Mouse (Mus musculus) 416B (cell line): Measurements from ENCODE around the gene Psmd2.
A peak's percentile ranks its signal among the peaks of the same experiment; 100 is the strongest.

Experiments used
- DNase-seq: peaks from one replicate; pipeline ENCODE4 v3.0.0; 2011; ENCODE audit warnings: low read depth

Psmd2 gene

DNA sequence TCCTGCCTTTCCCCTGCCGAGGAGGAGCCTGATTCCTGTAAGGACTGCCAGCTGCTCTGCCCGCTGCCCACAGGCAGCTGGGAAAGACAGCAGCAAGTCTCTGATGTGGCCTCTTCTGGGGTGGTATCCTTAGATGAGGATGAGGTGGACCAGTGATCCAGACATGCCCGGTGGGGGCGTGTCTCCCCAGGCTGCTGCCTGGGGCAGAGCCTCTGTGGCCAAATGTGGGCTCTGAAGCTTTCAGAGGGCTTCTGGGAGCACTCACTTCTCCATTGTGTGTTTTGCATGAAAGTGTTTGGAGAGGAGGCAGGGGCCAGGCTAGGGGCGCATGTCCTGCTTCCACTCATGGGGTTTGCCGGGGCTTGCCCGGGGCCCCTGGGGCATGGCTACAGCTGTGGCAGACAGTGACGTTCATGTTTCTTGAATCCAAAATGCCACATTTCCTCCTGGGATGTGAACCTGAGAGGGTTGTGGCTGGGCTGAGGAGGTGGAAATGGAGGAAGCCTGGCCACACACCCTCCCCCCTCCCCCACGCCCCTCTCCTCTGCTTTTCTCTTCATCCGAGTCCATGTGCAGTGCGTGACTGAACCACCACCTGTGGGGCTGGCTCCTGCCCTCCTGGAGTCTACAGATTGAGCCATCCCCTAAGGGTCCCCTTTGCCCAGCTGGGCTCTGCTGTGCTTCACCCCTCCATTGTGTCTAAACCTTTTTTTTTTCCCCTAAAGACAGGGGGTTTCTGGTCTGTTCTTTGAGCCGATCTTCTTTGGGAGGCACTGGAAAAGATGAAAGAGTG lies 50.5 kb downstream of the Psmd2 start:
- DNase-seq: no peak

DNA sequence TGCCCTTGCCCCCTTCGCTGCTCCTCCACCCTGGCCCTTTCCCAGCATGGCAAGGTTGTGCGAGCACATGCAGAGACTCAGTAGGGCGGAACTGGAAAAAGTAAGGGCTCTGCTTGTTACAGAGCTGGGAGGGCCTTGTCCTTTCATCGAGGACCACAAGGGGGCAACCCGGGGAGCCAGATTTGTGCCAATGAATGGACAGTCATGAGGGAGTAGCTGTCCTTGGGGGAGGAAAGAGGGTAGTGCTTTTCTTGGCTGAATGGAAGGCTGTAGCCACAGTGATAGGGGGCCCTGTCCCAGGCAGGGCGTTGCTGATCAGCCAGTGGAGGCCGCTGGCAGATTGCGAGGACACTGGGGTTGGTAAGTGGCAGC lies 51.1 kb downstream of the Psmd2 start:
- peak; percentile 74 for DNase-seq

DNA sequence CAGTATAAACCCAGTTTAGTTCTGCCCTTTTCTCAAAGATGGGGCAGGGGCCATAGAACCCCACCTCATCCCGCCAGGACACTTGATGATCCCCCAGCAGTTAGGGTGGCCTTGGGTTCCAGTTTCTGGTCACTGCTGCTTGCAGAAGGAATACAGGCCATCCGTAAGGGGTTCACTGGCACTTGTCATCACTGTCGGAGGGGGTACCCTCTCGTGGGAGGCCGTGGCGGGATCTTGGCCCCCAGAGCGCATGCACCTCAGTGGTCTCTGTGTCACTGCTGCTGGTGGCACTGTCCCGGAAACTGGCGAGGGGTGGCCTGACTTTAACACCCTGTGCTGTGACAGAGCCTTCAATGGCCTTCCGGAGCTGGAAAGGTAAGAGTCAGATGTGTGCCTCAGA lies 51.6 kb downstream of the Psmd2 start:
- no peak for DNase-seq

DNA sequence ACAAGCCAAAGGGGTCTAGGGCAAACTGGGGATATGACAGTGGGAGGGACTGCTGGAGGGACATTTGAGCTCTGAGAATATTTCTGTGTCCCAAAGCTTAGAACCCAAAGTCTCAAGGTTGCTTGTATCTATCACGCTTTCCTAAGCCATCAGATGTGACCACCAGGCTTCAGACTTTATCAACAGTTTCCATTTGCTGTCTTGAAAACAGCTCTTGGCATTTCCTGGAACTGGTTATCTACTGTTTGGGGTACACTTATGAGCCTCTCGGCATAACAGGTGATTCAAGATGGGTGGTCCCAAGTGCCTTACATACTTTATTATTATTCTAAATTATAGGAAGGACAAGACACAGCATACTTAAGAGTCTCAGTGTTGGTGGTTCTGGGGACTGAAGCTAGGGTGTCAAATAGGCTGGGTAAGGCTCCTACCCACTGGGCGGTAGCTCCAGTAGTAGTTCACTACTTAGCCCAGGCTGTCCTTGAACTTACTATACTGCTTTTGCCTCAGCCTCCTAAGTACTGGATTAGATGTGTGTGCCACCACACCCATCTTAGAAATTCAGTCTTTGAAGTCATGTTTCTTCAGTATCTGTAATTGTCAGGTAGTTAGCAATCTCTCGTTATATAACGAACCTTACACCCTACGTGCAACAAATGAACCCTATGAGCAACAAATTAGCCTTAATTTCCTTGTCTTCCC lies 52.4 kb downstream of the Psmd2 start:
- DNase-seq: no peak

DNA sequence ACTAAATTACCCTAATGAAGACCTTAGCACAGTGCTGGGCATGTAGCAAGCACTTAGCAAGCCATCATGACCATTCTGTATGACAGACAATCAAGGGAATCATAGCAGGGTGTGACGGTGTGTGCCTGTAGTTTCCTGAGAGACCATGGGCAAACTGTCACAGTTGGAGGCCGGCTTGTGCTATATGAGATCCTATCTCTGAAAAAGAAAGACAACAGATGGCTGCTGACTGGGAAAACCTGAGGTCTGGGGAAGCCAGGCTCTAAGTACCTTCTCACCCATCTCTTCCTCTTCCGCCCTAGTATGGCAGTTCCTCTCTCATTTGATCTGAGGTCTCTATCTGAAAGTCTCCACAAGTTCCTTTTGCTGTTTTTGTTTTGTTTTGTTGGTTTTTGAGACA lies 54.3 kb downstream of the Psmd2 start:
- peak; percentile 32 for DNase-seq

DNA sequence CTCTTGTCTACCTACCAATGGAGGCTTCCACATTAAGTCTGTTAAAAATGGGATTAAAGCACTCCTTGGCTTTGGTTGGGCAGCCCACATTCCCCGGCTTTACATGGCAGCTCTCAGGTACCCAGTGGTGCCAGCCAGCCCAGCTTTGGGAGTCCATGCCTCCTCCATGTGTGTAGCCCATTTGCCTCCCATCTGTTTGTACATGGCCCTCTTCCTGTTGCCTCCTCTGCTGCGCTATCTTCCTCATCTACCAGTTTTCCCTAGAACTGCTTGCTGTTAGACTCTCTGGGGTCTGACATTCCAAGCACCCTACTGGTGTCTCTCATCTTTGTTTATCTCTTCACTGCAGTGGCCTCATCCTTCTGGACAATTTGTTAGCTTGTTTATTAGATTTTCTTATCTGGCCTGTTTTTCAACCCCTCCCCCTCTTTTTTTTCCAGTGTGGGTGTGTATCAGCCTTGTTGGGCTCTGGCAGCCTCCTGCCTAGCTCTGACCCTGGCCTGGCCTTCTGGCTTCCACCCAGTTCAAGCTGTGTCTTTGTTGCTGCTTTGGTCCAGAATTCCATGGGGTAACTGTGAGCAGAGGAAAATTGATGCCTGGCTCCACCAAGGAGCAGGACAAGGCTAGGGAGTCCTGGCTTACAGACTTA lies 55.1 kb downstream of the Psmd2 start:
- DNase-seq: no peak

DNA sequence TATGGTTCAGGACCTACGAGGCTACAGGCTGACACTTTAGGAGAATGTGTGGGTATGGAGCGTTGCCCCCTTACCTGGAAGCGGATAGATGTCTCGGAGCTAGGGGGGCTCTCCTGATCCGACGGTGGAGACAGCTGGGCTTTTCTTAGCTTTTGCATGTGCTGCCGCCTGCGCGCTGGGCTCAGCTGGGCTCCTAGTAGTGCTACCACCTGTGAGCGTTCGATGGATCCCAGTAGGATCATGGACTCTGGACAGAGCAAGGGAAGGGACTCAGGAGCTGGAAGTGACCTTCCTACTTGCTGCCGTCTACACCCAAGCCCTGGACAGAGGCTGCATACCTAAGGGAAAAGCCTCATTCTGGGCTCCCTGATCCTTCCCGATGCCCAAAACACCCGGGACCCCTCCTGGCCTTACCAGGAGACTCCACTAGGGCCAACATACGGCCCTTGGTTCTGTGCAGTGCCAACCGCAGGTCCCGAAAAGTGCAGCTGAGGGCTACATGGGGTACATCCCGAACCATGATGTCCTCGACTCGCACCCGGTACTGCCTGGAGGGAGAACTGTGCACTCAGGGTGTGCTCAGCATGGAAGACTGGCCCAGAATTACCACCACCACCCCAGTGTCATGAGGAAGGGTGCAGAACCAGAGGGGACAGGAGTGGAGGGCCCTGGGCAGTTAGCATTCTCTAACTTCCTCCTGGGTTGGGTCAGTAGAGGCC lies 56.9 kb downstream of the Psmd2 start:
- no peak for DNase-seq

DNA sequence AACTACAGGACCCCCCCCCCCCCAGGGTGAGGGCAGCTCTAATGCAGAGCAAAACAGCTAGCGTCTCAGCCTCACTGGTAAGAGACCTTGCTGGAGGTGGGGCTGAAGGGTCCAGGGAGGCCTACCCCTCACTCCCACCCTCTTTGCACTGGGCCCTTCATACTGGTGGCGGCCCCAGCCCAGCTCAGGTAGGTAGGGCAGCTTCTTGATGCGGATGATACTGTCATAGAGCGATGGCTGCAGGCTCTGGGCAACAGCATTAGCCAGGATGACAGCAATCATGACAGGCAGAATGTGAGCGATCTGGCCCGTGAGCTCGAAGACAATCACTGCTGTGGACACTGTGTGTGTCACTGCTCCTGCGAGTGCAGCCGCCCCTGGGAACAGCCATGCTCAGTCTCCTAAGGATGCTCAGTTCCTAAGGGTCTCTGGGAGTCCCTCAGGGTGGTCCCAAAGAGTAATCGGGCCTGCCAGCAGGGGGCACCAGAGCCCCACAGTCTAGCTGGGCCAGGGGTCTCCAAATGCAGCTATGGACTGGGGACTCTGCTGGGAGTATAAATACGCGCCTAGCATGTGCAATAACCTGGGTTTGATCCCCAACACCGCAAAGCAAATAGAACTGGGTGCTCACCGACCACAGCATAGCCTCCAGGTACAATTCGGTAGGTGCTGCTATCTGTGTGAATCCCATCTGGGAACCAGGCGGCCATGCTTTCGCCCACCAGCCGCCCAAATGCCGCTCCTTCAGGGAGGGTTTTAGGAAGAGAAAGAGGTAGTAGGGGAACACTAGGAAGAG lies 57.7 kb downstream of the Psmd2 start:
- no peak for DNase-seq

DNA sequence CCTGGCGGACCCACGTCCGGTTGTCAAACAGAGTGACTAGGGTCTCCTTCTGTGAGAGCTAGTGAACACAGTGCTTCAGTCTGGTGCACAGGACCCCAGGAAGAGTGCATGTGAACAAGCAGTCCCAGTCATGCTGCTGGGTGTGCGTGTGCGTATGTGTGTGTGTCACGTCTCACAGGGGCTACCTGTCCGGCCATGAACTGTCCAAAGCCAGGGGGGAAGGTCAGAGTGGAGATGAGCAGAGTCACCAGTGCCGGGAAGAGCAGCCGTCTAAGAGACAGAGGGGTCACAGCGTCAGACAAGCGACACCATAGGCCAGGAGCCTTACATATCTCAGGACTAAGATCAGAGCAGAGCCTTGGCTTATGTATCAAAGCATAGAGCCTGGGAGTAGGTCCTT lies 58.9 kb downstream of the Psmd2 start:
- no peak for DNase-seq

DNA sequence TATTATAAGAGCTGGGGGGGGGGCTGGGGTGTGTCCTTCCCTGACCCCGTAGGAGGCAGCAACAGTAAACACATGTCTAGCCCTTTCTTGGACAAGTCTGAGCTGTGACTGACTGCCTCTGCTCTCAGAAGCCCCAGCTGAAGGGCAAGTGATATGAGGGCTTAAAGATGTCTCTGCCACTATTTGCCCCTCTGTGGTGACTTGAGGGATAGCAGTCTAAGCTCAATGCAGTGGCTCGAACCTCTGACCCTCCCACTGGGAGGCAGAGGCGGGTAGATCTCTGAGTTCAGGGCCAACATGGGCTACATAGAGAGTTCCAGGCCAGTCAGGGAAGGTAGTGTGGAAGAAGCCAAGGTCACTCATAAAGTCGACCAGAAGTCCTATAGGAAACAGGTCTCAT lies 59.4 kb downstream of the Psmd2 start:
- peak; percentile 45 for DNase-seq

DNA sequence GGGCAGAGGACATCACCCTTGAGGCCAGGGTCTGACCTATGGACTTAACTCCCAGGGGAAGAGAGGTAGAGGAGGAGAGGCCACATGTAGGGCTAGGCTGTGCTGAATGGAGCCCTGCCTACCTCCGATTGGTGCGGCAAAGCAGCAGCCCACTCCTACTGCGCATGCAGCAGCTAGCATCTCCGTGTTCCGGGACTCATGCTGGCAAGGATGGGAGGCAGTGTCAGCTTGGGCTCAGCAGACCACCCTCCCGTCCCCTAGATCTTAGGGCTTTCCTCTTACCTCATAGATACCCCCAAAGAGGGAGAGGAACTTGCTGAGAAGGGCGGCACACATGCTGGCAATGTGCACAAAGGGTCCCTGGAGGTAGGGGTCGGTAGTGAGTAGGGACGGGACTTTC lies 60.7 kb downstream of the Psmd2 start:
- DNase-seq: no peak

DNA sequence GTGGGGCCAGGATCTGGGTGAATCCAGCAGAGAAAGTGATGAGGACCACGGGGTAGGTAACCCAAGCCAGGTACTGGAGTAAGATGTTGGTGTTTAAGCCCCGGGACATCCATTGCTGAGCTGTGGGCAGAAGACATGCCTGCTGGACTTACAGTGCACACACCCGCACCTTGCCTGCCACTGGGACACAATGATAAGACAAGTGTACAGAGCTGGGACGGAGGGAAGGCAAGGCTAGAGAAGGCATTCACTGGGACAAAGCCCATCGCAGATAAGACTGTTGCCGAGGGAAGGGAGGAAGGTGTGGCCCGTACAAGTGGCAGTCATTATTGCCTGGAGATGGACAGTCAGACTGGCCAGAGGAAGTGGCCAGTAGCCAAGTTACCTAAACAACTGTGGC lies 61.4 kb downstream of the Psmd2 start:
- DNase-seq: no peak
